Mouse (Mus musculus): ENCODE measurements around the gene Smr3a. TPM values are rescaled to one million over a fixed set of nuclear protein-coding genes. Genes with fewer than 3 reads are reported as not detected.

Gene Smr3a
- not detected for total RNA-seq (2021)
- long read RNA-seq, experiment 1, result 0 reads
- long read RNA-seq, experiment 2, partial matches to known transcripts, result 1 of 1 reads
- long read RNA-seq, experiment 2, other reads (novel, unspliced or antisense), result 0 of 1 reads

DNA sequence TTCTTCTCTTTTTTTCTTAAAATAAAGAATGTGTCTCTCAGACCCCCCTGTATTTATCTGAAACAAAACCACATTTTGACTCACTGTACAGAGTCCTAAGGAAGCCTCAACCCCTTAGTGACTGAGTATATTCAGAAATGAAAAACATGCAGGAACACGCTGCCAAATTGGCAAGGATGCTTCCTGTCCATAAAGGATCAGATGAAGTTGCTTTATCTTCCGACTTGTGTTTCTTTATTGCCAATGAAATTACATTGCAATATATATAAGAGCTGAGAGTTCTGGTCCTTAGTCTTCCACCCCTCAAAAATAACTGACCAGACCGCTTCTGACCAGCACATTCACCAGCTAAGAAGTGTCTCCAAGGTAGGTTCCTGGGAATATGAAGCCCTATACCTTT is at the start of gene Smr3a:
Gene Smr3a (plus strand): TSS at position 301 of the 400 bp plus-strand sequence.
- intact Hi-C loops (cut with DNase I), result no loop called here
- DNase-seq (ENCODE audit: low spot score in 2 of 2), result no peak

DNA sequence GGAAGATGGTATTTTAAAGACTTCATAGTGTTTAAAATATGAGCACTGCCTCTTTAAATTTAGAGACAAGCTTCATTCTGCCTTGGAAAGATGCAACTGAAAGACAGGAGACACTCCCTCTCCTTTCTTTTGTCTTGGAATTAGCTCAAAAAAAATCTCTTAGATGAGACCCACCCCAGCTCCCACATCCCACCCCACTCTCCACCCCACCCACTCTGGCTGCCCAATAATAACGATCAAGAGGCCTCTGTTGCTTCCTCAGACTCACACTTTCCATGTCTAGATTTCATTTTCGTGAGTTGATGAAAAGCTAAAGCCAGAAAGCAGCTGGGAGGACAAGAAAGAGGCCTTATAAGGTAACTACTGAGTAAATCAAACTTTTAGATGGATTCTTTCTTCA is 33.1 kb upstream of the Smr3a start, which contains the start of the genes 2310003L06Rik and Gm28434:
Gene 2310003L06Rik (plus strand): TSS at position 259 of the 400 bp plus-strand sequence.
Gene Gm28434 (plus strand): TSS at position 317 of the 400 bp plus-strand sequence.
- no peak for DNase-seq (ENCODE audit: low spot score in 2 of 2)
- intact Hi-C loops (cut with DNase I), result no loop called here

- intact Hi-C loops (cut with DNase I), result no loop called here
- DNase-seq (ENCODE audit: low spot score in 2 of 2), result no peak
Measured at GRCm38 (mm10) chr5:87979139-87979538, 23.2 kb upstream of the Smr3a start, which contains the start of gene Cabs1. Gene Cabs1, plus strand, starts transcription at chr5:87979439.

- DNase-seq (ENCODE audit: low spot score in 2 of 2), result no peak
- intact Hi-C loops (cut with DNase I), result no loop called here
Measured at GRCm38 (mm10) chr5:87982468-87983214, 19.7 kb upstream of the Smr3a start.

DNA sequence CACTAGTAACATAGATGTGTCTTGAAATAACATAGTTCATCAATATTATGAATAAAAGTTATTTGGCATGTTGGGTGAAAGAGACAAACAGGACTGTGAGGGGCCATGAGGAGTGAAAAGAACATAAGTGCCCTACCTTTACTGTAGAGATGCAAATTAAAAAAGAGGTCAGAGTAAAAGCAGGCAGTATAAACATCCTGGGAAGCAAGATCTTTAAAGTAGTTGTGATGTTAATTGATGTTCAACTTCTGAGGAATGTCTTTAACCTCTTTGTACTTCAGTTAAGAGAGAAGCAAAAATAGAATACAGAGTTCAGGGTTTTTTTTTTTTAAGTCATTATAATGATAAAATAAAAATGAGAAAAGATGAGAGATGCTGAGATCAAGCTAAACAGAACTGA is 2.9 kb downstream of the Smr3a start:
- no peak for DNase-seq (ENCODE audit: low spot score in 2 of 2)

More for the DNA sequence above, 2.9 kb downstream of the Smr3a start:
- intact Hi-C loops (cut with DNase I), result no loop called here

Other genes with a start within 250 kb of the Smr3a start
- gene Csn1s2a, start 228.0 kb upstream of the Smr3a start, total RNA-seq (2021), result not detected
- gene Csn1s2b, start 194.5 kb upstream of the Smr3a start, total RNA-seq (2021), result not detected
- not detected for gene Prr27, start 176.9 kb upstream of the Smr3a start, total RNA-seq (2021)
- gene Odam, start 117.5 kb upstream of the Smr3a start, total RNA-seq (2021), result not detected
- gene Csn3, start 77.0 kb upstream of the Smr3a start, total RNA-seq (2021), result not detected
- gene 2310003L06Rik, start 33.1 kb upstream of the Smr3a start, total RNA-seq (2021), result not detected
- gene Gm28434, start 33.0 kb upstream of the Smr3a start, total RNA-seq (2021), result not detected
- gene Cabs1, start 23.1 kb upstream of the Smr3a start, total RNA-seq (2021), result not detected
- gene Smr2, start 84.0 kb downstream of the Smr3a start, total RNA-seq (2021), result not detected
- not detected for gene Gm11116, start 109.0 kb downstream of the Smr3a start, total RNA-seq (2021)
- gene Gm11115, start 151.6 kb downstream of the Smr3a start, total RNA-seq (2021), result not detected